Mouse (Mus musculus) stomach, postnatal 0 days (tissue): Measurements from ENCODE around the gene Cep63.

Experiments used
- CTCF ChIP-seq: IDR thresholded peaks from 2 replicates; pipeline ENCODE4 v1.5.1; 2016; ENCODE audit warnings: antibody characterized with exemption, low read depth, mild to moderate bottlenecking, moderate library complexity
- EP300 ChIP-seq: optimal IDR thresholded peaks from 2 replicates; pipeline ENCODE3; 2016; ENCODE audit warnings: antibody characterized with exemption

GRCm38 (mm10) chr9:102616267-102616666 lies 10.1 kb downstream of the Cep63 start:
- no peak for TF ChIP-seq CTCF
- TF ChIP-seq EP300: no peak
